Mouse (Mus musculus) kidney, postnatal 25 days (tissue): Measurements from ENCODE around the gene Col6a5.

ENCODE experiments used
- DNase-seq, 2 experiments: peaks; one replicate each; pipeline ENCODE4 v3.0.0; 2021; ENCODE audit warnings: mixed read lengths in 2 of 2

Gene Col6a5

GRCm38 (mm10) chr9:105819155-105819709 lies 141.2 kb downstream of the Col6a5 start:
- no peak for DNase-seq

GRCm38 (mm10) chr9:105814436-105814835 lies 146.0 kb downstream of the Col6a5 start:
- no peak for DNase-seq

DNA sequence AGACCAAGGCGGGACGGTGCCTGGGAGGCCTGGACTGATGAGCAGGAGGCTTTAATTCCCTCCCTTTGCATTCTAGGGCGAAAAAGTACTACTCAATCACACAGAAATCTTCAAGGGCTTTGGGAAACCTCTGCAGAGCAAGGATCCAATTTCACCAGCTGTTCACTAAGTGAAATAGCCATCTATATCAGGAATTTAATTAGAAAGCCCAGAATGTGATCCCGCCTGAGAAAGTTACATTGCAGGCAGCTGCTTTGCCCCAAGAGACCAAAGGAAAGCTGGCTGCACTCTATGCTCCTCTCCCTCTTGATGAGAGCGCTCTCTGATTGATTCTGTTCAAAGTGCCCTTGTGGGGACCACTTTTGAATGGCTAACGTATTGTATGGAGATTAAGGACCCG lies 149.0 kb downstream of the Col6a5 start:
- DNase-seq = no peak

- DNase-seq = no peak
Observed at GRCm38 (mm10) chr9:105808920-105809505, 151.4 kb downstream of the Col6a5 start.
